Mouse (Mus musculus) neural tube, embryonic 13.5 days (tissue): ENCODE results near the gene Fcnb. TPM values are rescaled to one million over a fixed set of nuclear protein-coding genes. Genes with fewer than 3 reads are reported as not detected.

Experiments
- ATAC-seq: fragments of 200-750 bp; cut with Nextera tagmentation; 2 replicates; pipeline ENCODE4 v1.8.0; 2017; ENCODE audit warnings: low read depth, mild to moderate bottlenecking, moderate TSS enrichment, moderate library complexity
- H3K27ac ChIP-seq: fragments of 300-500 bp; sonication (generic); replicated peaks from 2 replicates; pipeline ENCODE4 v1.5.1; 2015; ENCODE audit warnings: moderate library complexity, mild to moderate bottlenecking, inconsistent platforms
- H3K27me3 ChIP-seq: fragments of 300-500 bp; sonication (generic); 2 replicates; pipeline ENCODE4 v1.6.1; 2015; ENCODE audit warnings: mild to moderate bottlenecking, inconsistent platforms
- H3K36me3 ChIP-seq: fragments of 300-500 bp; sonication (generic); 2 replicates; pipeline ENCODE4 v1.6.1; 2015; ENCODE audit warnings: mild to moderate bottlenecking, inconsistent platforms
- H3K4me1 ChIP-seq: fragments of 300-500 bp; sonication (generic); replicated peaks from 2 replicates; pipeline ENCODE4 v1.6.1; 2015; ENCODE audit warnings: inconsistent platforms
- H3K4me2 ChIP-seq: fragments of 300-500 bp; sonication (generic); 2 replicates; pipeline ENCODE4 v1.6.1; 2015; ENCODE audit warnings: inconsistent platforms, mild to moderate bottlenecking, moderate library complexity
- H3K4me3 ChIP-seq: fragments of 300-500 bp; sonication (generic); 2 replicates; pipeline ENCODE4 v1.5.1; 2015; ENCODE audit warnings: mild to moderate bottlenecking, inconsistent platforms
- H3K9ac ChIP-seq: fragments of 300-500 bp; sonication (generic); 2 replicates; pipeline ENCODE4 v1.6.1; 2015; ENCODE audit warnings: moderate library complexity, mild to moderate bottlenecking, inconsistent platforms
- H3K9me3 ChIP-seq: fragments of 300-500 bp; sonication (generic); 2 replicates; pipeline ENCODE4 v1.6.1; 2016; ENCODE audit warnings: inconsistent platforms
- WGBS: fragments of 180-500 bp; shearing (Covaris S2); methylation state at CpG from one replicate; pipeline ENCODE4 v1.1.7; 2015; 5-methylcytosine and 5-hydroxymethylcytosine counted together
- polyA plus RNA-seq: library from polyadenylated mRNA; unstranded; fragments of >200 nt; fragmentation: Nextera tagmentation; extraction: Ambion mirVana; gene quantifications from 2 replicates; pipeline ENCODE4 v1.2.1, GENCODE M21; 2015

The Fcnb gene
- polyA plus RNA-seq, result 0.27 TPM in 1 of 2 replicates, not detected in the other

DNA sequence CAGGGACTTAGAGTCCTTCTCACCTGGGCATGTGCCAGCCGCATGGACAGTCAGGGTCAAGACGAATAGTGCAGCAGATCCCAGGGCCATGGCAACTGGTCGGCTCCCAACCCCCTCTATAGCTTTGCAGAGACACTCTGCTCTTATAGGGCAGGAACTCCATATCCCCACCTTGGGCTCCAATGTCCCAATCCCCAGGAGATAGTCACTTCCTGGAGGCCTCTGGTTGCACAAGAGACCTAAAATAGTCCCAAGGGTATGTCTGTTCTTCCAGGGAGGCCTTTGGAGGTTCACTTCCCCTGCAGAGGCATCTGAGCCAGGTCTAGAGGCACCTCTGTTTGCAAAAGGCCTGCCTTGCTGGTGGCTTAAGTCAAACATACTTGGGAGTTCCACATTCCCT is at the start of gene Fcnb:
TSS of gene Fcnb (minus strand) at position 118 of the 400 bp plus-strand sequence.
- H3K9ac ChIP-seq, result no peak within 1 kb of the TSS
- H3K4me2 ChIP-seq, result no peak within 1 kb of the TSS
- H3K36me3 ChIP-seq, result no peaks in the 10 kb centered on the region
- H3K9me3 ChIP-seq, result no peaks in the 10 kb centered on the region
- H3K4me1 ChIP-seq, result peaks cover 11% of the 10 kb centered on the region; the same call in 1 of the 2 replicates
- H3K4me3 ChIP-seq, result no peak within 1 kb of the TSS
- no peak for ATAC-seq
- no peaks in the 10 kb centered on the region for H3K27me3 ChIP-seq
- 81% methylated on average over 3 of the region's 3 CpGs for WGBS
- H3K27ac ChIP-seq, result no peak within 1 kb of the TSS

GRCm38 (mm10) chr2:28133833-28134232 is 49.1 kb upstream of the Fcnb start:
- WGBS, result 83% methylated on average over 9 of the region's 9 CpGs
- no peak for ATAC-seq
- H3K36me3 ChIP-seq, result no peaks in the 10 kb centered on the region
- H3K4me1 ChIP-seq, result peaks cover 8% of the 10 kb centered on the region
- no peaks in the 10 kb centered on the region for H3K27me3 ChIP-seq
- H3K4me2 ChIP-seq, result no peak overlapping the region
- no peak overlapping the region for H3K27ac ChIP-seq
- H3K9ac ChIP-seq, result no peak overlapping the region
- no peaks in the 10 kb centered on the region for H3K9me3 ChIP-seq
- no peak overlapping the region for H3K4me3 ChIP-seq

DNA sequence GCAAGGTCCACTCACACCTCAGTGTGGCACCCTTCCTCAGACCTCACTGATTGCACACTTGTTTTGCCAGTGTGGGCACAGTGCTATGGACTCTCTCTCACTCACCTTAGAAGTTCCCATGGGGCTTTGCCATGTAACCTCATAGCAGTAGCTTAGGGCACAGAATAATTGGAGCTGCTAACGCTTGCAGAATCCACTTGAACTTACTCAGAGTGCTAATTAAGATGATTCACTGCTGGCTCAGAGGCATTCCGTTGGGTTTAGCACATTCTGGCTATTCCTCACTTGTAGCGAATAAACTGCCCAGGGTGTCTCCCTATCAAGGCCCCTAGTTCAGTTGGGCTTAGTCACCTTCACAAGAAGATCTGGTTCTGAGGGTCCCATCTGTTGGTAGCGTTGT is 47.4 kb upstream of the Fcnb start:
- no peak overlapping the region for H3K4me3 ChIP-seq
- H3K36me3 ChIP-seq, result no peaks in the 10 kb centered on the region
- no peaks in the 10 kb centered on the region for H3K27me3 ChIP-seq
- H3K27ac ChIP-seq, result no peak overlapping the region
- WGBS, result 79% methylated on average over 4 of the region's 4 CpGs
- ATAC-seq, result no peak
- H3K4me1 ChIP-seq, result peaks cover 3% of the 10 kb centered on the region; the same call in 1 of the 2 replicates
- no peak overlapping the region for H3K4me2 ChIP-seq
- no peaks in the 10 kb centered on the region for H3K9me3 ChIP-seq
- H3K9ac ChIP-seq, result no peak overlapping the region

- Histone ChIP-seq H3K27ac (no peak overlapping the region), H3K9ac (no peak overlapping the region), H3K36me3 (no peaks in the 10 kb centered on the region), H3K9me3 (no peaks in the 10 kb centered on the region), H3K4me1 (no peaks in the 10 kb centered on the region; the same call in 1 of the 2 replicates), H3K4me3 (no peak overlapping the region), H3K4me2 (no peak overlapping the region), H3K27me3 (no peaks in the 10 kb centered on the region)
- ATAC-seq, result no peak
- WGBS, result 82% methylated on average over 12 of the region's 12 CpGs
Measured at GRCm38 (mm10) chr2:28126763-28127438, 42.2 kb upstream of the Fcnb start.

DNA sequence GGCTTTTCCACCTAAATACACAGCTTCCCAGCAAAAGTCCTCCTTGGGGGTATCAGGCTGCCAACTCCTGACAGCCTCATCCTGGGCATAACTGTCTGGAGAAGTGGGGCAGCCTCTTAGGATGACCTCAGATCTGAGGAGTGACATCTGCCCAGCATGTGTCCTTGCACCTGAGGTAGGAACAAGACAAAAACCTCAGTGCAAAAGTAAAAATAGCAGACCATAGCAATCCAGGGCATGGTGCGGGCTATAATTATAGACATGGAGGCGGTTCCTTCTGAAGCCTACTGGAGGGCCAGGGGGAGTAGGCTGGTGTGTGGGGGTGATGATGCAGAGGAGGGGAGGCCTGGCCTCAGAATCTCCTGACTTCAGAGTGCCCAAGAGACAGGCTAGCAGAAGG is 39.2 kb upstream of the Fcnb start:
- H3K9me3 ChIP-seq, result no peaks in the 10 kb centered on the region
- no peak overlapping the region for H3K27ac ChIP-seq
- WGBS, result 98% methylated on average over 2 of the region's 2 CpGs
- ATAC-seq, result no peak
- H3K27me3 ChIP-seq, result no peaks in the 10 kb centered on the region
- H3K4me3 ChIP-seq, result no peak overlapping the region
- no peak overlapping the region for H3K4me2 ChIP-seq
- peaks cover 5% of the 10 kb centered on the region for H3K4me1 ChIP-seq
- no peak overlapping the region for H3K9ac ChIP-seq
- no peaks in the 10 kb centered on the region for H3K36me3 ChIP-seq

DNA sequence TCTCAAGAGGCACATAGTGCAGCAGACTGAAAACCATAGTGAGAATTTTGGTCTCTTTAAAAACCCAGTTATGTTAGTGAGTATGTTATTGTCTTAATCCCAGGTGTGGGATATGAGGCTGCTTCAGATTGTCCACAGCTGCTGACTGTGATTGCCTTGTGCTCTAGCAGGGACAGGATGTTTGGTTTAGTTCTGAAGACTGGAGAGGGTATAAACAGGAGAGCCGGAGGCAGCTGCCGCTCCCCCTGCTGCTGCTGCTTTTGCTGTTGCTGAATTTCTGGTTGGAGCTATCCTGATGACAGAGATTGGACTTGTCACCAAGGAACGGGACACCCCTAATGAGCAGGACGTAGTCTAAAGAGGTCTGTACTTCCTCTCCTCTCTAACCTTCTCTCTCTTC is 36.6 kb upstream of the Fcnb start:
- Histone ChIP-seq H3K27ac (no peak overlapping the region), H3K9ac (no peak overlapping the region), H3K4me2 (no peak overlapping the region), H3K4me1 (peaks cover 25% of the 10 kb centered on the region), H3K27me3 (no peaks in the 10 kb centered on the region), H3K36me3 (no peaks in the 10 kb centered on the region), H3K9me3 (no peaks in the 10 kb centered on the region), H3K4me3 (no peak overlapping the region)
- WGBS, result 81% methylated on average over 4 of the region's 4 CpGs
- ATAC-seq, result no peak

DNA sequence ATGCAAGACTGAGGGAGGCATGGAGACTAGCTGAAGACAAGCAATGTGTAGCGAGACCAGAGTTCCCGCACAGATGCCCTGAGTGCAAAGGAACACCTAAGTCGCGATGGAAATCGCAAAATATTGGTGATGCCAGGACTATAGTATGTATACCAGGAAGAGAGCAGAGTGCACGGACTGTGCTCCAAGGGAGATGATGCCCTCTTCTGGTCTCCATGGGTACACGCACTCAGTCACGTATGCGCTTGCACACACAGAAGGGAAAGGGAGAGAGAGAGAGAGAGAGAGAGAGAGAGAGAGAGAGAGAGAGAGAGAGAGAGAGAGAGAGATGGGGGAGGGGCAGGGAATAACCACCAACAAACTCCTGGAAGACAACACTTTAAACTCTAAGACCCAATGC is 35.7 kb upstream of the Fcnb start:
- no peak overlapping the region for H3K4me2 ChIP-seq
- peaks cover 25% of the 10 kb centered on the region for H3K4me1 ChIP-seq
- H3K27ac ChIP-seq, result no peak overlapping the region
- H3K36me3 ChIP-seq, result no peaks in the 10 kb centered on the region
- 0 out of 2 replicates have a peak, but pooled peaks cover 4% of the 10 kb centered on the region for H3K27me3 ChIP-seq
- H3K4me3 ChIP-seq, result no peak overlapping the region
- H3K9me3 ChIP-seq, result no peaks in the 10 kb centered on the region
- 95% methylated on average over 9 of the region's 9 CpGs for WGBS
- H3K9ac ChIP-seq, result no peak overlapping the region
- ATAC-seq, result no peak

DNA sequence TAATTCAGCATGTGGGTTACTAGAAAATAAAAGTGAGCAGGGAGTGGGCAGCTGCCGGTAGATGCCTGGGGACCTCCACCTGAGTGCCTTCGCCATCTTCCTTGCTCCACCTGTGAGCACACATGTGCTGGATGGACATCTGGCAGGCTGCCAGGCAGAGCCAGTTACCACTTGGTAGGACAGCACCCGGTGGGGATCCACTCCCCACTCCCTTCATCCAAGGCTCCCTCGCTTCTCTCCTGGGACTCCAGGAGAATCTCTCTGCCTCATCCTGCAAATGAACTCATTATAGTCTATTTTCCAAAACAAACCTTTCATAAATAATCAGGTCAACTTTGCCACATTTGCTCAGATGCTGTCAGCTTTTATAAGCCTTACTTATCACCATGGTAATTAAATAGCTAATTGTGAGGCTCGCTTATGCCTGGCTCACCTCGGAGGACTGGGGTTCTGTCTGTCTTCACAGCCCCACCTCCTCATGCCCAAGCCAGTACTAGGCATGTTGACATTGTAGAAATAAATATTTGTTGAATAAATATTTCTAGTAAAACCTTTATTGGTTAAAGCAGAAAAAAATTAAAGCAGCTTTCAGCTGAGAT is 33.9 kb upstream of the Fcnb start:
- no peak overlapping the region for H3K4me3 ChIP-seq
- peak overlapping the region; percentile 78 for H3K27ac ChIP-seq
- H3K36me3 ChIP-seq, result no peaks in the 10 kb centered on the region
- no peak overlapping the region; the same call in 1 of the 2 replicates for H3K9ac ChIP-seq
- peak overlapping the region; percentile 18; the same call in 1 of the 2 replicates for H3K4me2 ChIP-seq
- peaks cover 16% of the 10 kb centered on the region for H3K27me3 ChIP-seq
- 34% methylated on average over 6 of the region's 6 CpGs for WGBS
- peaks cover 35% of the 10 kb centered on the region for H3K4me1 ChIP-seq
- no peak for ATAC-seq
- no peaks in the 10 kb centered on the region for H3K9me3 ChIP-seq

DNA sequence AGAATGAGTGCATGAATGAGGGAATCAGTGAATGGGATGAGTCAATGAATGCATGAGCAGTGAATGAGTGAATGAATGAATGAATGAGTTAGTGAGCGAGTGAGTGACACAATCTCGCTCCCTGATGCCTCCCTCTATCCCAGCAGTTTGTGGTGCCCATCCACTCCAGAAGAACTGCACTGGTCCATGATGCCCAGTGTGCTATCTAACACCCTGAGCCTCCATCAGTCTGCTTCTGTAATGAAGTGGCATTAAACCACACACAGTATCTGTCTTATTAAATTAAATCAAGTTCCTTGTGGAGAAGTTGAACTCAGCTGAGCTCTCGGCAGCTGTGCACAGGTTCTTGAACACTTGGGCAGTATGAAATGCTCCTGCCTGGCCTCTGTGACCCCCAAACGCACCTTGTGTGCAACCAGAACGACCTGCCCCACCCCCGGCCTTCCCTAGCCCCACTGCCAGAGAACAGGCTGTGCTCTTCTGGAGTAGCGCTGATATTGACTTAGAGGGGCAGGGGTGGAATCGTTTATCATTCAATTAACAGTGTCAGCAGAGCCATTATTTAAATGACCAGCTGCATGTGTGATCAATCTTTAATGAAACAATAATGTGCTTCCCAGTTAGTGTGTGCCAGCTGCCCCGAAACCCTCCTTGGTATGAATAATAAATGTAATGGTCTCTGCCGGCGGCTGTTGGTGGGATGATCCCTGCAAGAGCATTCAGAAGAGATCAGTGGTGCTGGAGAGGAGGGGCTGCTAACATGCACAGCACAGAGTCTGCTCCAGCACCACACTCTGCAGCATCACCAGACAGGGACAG is 33.0 kb upstream of the Fcnb start:
- Histone ChIP-seq H3K4me2 (0 out of 2 replicates have a peak overlapping the region, but pooled peaks have one; percentile 18), H3K36me3 (no peaks in the 10 kb centered on the region), H3K9ac (no peak overlapping the region; the same call in 1 of the 2 replicates), H3K9me3 (no peaks in the 10 kb centered on the region), H3K4me3 (no peak overlapping the region), H3K27me3 (peaks cover 17% of the 10 kb centered on the region), H3K27ac (peak overlapping the region; percentile 78), H3K4me1 (peaks cover 35% of the 10 kb centered on the region)
- ATAC-seq, result peak; percentile 84
- 29% methylated on average over 11 of the region's 11 CpGs for WGBS

DNA sequence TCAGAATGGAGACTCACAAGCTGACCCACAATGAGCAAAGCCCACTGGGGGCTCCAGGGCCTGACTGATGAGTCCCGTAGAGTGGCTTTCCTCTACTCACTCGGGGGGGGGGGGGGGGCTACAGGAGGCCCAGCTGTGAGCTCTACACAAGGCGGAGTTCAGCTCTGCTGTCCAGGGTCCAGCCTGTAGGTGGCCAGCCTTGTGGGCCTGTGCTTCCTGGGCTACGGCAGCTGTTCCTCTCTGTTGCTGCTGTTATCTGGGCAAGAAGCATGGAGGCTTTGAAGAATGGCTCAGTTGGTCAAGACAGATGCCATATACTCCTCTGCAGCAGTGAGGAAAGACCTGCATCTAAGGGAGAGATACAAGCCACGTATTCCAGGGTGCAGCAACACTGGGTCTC is 24.1 kb upstream of the Fcnb start:
- Histone ChIP-seq H3K36me3 (no peaks in the 10 kb centered on the region), H3K27ac (no peak overlapping the region), H3K27me3 (peaks cover 2% of the 10 kb centered on the region; the same call in 1 of the 2 replicates), H3K9me3 (no peaks in the 10 kb centered on the region), H3K4me1 (no peaks in the 10 kb centered on the region), H3K9ac (no peak overlapping the region), H3K4me2 (no peak overlapping the region), H3K4me3 (no peak overlapping the region)
- WGBS, result 62% methylated on average over 5 of the region's 5 CpGs
- no peak for ATAC-seq

DNA sequence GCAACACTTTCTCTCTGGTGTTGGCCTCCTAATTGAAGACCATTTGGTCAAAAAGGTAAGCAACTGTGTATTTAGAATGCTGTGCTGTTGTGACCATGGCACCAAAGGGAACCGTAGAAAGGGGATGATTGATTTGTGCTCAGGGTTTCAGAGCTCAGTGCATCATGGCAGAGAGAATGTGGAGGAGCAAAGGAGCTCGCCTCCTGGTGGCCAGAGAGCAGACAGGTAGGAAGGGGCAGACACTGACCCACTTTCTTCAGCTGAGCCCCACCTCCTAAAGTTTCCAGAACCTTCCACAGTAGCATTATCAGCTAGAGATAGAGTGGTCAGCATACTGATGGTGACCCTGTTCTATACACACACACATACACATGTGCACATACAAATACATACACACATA is 21.3 kb upstream of the Fcnb start:
- 63% methylated on average over 2 of the region's 2 CpGs for WGBS
- ATAC-seq, result no peak

DNA sequence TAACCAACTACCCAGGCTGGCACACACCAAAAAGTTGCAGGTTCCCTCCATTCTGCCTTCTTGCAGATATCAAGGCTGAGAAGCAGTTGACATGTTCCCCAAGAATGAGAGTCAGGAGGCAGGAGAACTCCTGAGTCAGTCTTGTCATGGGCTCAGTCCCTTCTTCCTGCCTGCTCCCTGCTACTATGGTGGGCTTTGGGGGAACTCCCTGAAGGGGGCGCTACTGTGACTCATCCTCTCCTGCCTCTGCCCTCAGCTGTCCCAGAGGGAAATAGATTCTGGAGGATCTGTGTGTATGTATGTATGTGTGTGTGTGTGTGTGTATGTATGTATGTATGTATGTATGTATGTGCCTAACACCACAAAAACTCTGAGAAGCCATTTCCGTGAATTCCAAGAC is 19.0 kb upstream of the Fcnb start:
- Histone ChIP-seq H3K9ac (no peak overlapping the region), H3K9me3 (no peaks in the 10 kb centered on the region), H3K27ac (no peak overlapping the region), H3K27me3 (peaks cover 5% of the 10 kb centered on the region; the same call in 1 of the 2 replicates), H3K4me2 (no peak overlapping the region), H3K4me3 (no peak overlapping the region), H3K36me3 (no peaks in the 10 kb centered on the region), H3K4me1 (peaks cover 12% of the 10 kb centered on the region)
- ATAC-seq, result no peak
- 56% methylated on average over 2 of the region's 2 CpGs for WGBS

More for the DNA sequence above, 21.3 kb upstream of the Fcnb start:
- Histone ChIP-seq H3K27me3 (no peaks in the 10 kb centered on the region), H3K36me3 (no peaks in the 10 kb centered on the region), H3K4me1 (no peaks in the 10 kb centered on the region), H3K4me3 (no peak overlapping the region), H3K9ac (no peak overlapping the region), H3K27ac (no peak overlapping the region), H3K9me3 (no peaks in the 10 kb centered on the region), H3K4me2 (no peak overlapping the region)
